In the genomic region with DNA sequence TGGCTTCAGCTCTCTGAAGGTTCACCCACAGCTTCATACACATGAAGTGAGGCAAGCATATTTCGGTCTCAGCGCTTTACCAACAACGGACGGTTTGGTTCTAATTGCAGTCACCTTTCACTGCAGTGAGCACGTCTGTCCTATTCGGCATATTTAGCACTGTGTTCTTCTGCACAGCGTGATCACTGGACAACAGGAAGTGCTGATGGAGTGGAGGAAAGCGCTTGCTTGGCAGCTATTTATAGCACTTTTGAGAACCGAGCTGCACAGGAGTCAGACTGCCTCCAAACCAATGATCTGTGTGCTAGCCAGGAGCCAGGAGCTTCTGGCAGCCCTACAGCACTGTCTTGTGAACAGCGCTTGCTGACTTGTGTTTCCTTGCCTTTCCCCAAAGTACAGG, we compare ENCODE assay signal across 9 mouse cellular contexts. TPM values are rescaled to one million over a fixed set of nuclear protein-coding genes. Genes with fewer than 3 reads are reported as not detected.
DNase-seq lines count a peak whose midpoint lies in the region; TF ChIP-seq lines count a peak whose summit lies in the region.
"Had no signal": no experiment of that assay in that cellular context is flagged by ENCODE, and none has a peak within 500 bp of the region (broad histone marks: within the 10 kb centered on the region; RNA-seq: fewer than 3 reads in every experiment).

No protein-coding gene starts in this region.

- peak; percentile 9 for DNase-seq in left cerebral cortex, adult 11 months (ENCODE audit: low spot score)
- no peak for DNase-seq in left cerebral cortex, adult 18-20 months (ENCODE audit: low spot score in 2 of 2)
- DNase-seq in cerebellum, adult 2 months, result peak; percentile 84 to 96
- peak; percentile 72 to 88 for DNase-seq in heart, adult 18-20 months
- DNase-seq in layer of hippocampus, postnatal 36 days, result peak; percentile 7 to 8
- DNase-seq in adrenal gland, adult 18-20 months (ENCODE audit: low spot score in 2 of 2), result no peak
- no peak for DNase-seq in c-Kit-positive CD71-positive TER-119-positive erythroid progenitor cells, embryonic 14.5 days (ENCODE audit: low spot score)
- DNase-seq in MN1 (ENCODE audit: low spot score), result no peak

- peaks cover 30% of the 10 kb centered on the region for H3K4me1 ChIP-seq in cerebellum, adult 2 months (ENCODE audit: control insufficient read depth, insufficient read depth, low read length)
- H3K4me1 ChIP-seq: liver, embryonic 15.5 days had no signal

- peak overlapping the region; percentile 31 for H3K4me3 ChIP-seq in cerebellum, adult 2 months (replicated peaks; ENCODE audit: insufficient read depth, low read depth, low read length)
- H3K4me3 ChIP-seq: liver, embryonic 15.5 days had no signal

- H3K27ac ChIP-seq in cerebellum, adult 2 months (ENCODE audit: insufficient read depth, low read length), result peak overlapping the region; percentile 89
- H3K27ac ChIP-seq: liver, embryonic 15.5 days had no signal

- H3K27me3 ChIP-seq in cerebellum, adult 2 months (ENCODE audit: control insufficient read depth, insufficient read depth, low read length), result no peaks in the 10 kb centered on the region
- H3K27me3 ChIP-seq: liver, embryonic 15.5 days had no signal

- peak; percentile 57; the same call in 1 of the 2 replicates for TF ChIP-seq POLR2A in cerebellum, adult 2 months (IDR thresholded peaks at IDR 0.05; ENCODE audit: borderline replicate concordance, insufficient read depth, low read length)

- WGBS in cerebellum, adult 2 months, result 7% methylated on average over 10 of the region's 10 CpGs

- TF ChIP-seq CTCF in cerebellum, adult 2 months (IDR thresholded peaks at IDR 0.05; ENCODE audit: borderline replicate concordance, insufficient read depth, low read depth, low read length), result no peak

RNA-seq across cellular contexts. Expression of a gene that starts 38.6 kb away (rescaled TPM):
- 1 to 10 TPM; 2.2 to 3.9 TPM for total RNA-seq in left cerebral cortex, adult 18-20 months (2021)
- polyA plus RNA-seq in cerebellum, adult 2 months (2012; rRNA removed), result 0.05 and 0.07 TPM in 2 replicates
- total RNA-seq in heart, adult 18-20 months (2021), result 10 to 100 TPM; 37.3 to 51.9 TPM
- 1 to 10 TPM; 1.7 to 2.5 TPM for total RNA-seq in layer of hippocampus, postnatal 36 days (2021)
- total RNA-seq in adrenal gland, adult 18-20 months (2021), result under 1 TPM; 0.07 to 0.10 TPM

RNA-seq across cellular contexts. Expression of a gene that starts 40.9 kb away (rescaled TPM):
- under 1 TPM in 1 of 2 experiments, not detected in 1; 0.21 TPM for total RNA-seq in left cerebral cortex, adult 18-20 months (2021)
- 0.08 and 0.10 TPM in 2 replicates for polyA plus RNA-seq in cerebellum, adult 2 months (2012; rRNA removed)
- 1 to 10 TPM; 1.1 to 1.2 TPM for total RNA-seq in heart, adult 18-20 months (2021)
- under 1 TPM in 1 of 2 experiments, not detected in 1; 0.30 TPM for total RNA-seq in layer of hippocampus, postnatal 36 days (2021)
- not detected for total RNA-seq in adrenal gland, adult 18-20 months (2021)

RNA-seq across cellular contexts. Expression of a gene that starts 44.9 kb away (rescaled TPM):
- total RNA-seq in left cerebral cortex, adult 18-20 months (2021), result 1 to 10 TPM; 3.5 to 4.5 TPM
- 0.79 and 1.1 TPM in 2 replicates for polyA plus RNA-seq in cerebellum, adult 2 months (2012; rRNA removed)
- 1 to 10 TPM; 5.4 to 9.7 TPM for total RNA-seq in heart, adult 18-20 months (2021)
- total RNA-seq in layer of hippocampus, postnatal 36 days (2021), result 1 to 10 TPM; 4.4 to 7.0 TPM
- total RNA-seq in adrenal gland, adult 18-20 months (2021), result 1 to 10 TPM; 2.9 to 4.5 TPM

Comparison
In these comparisons a context has a peak if more than half of its experiments do, and no peak if none do; other contexts are left out.
1. DNase-seq: peak in left cerebral cortex, adult 11 months (single experiment), cerebellum, adult 2 months (2 of 2), heart, adult 18-20 months (2 of 2) and layer of hippocampus, postnatal 36 days (2 of 2); none in left cerebral cortex, adult 18-20 months (0 of 2), adrenal gland, adult 18-20 months (0 of 2), c-Kit-positive CD71-positive TER-119-positive erythroid progenitor cells, embryonic 14.5 days (single experiment) and MN1 (single experiment).
2. RNA of a gene that starts 38.6 kb away (total RNA-seq): 37.3 to 51.9 TPM in heart, adult 18-20 months; 2.2 to 3.9 TPM in left cerebral cortex, adult 18-20 months, 1.7 to 2.5 TPM in layer of hippocampus, postnatal 36 days and 0.07 to 0.10 TPM in adrenal gland, adult 18-20 months; every median in the first group is over 4 times any median in the second.